Mouse (Mus musculus) CH12.LX (cell line): ENCODE measurements at regions not wholly inside any gene's neighbourhood (a gene's known extent, or its start where the extent isn't known, plus 50 kb on each side); places are given as distances from the start of the nearest gene placed in this dataset.

Source experiments
- DNase-seq: peaks from one replicate; pipeline ENCODE4 v3.0.0-alpha.2; 2013; ENCODE audit errors: extremely low read depth
- H3K27ac ChIP-seq: 2 replicates; pipeline ENCODE4 v1.5.1; 2012; ENCODE audit warnings: low read depth, mild to moderate bottlenecking, control low read depth, moderate library complexity; ENCODE audit not compliant: insufficient read depth
- H3K27me3 ChIP-seq: replicated peaks from 2 replicates; pipeline ENCODE3; 2012; ENCODE audit warnings: inconsistent platforms
- H3K36me3 ChIP-seq, 2 experiments: replicated peaks in 1 of 2; 2 replicates each; pipeline versions ENCODE3 to v1.6.1; 2012; ENCODE audit warnings: inconsistent platforms in 1 of 2, low read length in 1 of 2, mild to moderate bottlenecking in 1 of 2, mixed read lengths in 1 of 2, moderate library complexity in 1 of 2; ENCODE audit not compliant: control insufficient read depth in 1 of 2, insufficient read depth in 1 of 2
- H3K4me1 ChIP-seq, 2 experiments: 2 replicates each; pipeline ENCODE4 v1.6.1; 2012; ENCODE audit warnings: inconsistent platforms in 1 of 2, moderate library complexity in 1 of 2; ENCODE audit not compliant: insufficient read depth in 2 of 2, control insufficient read depth in 1 of 2
- H3K4me2 ChIP-seq: 2 replicates; pipeline ENCODE4 v1.6.1; 2012; ENCODE audit warnings: low read depth, mild to moderate bottlenecking, control low read depth; ENCODE audit not compliant: poor library complexity, insufficient read depth, severe bottlenecking
- H3K4me3 ChIP-seq, 3 experiments: fragments of 150-350 bp in 1 of 3; sonication (generic) in 1 of 3; replicated peaks in 1 of 3; 2 replicates each; pipeline versions ENCODE3 to v1.5.1; 2011 to 2012; ENCODE audit warnings: low read depth in 2 of 3, low read length in 2 of 3, mild to moderate bottlenecking in 2 of 3, moderate library complexity in 2 of 3, control low read depth in 1 of 3, improper control_type of control experiment in 1 of 3, inconsistent platforms in 1 of 3, mixed read lengths in 1 of 3; ENCODE audit not compliant: poor library complexity in 1 of 3
- H3K79me2 ChIP-seq: replicated peaks from 2 replicates; pipeline ENCODE4 v1.6.1; 2012; ENCODE audit warnings: mild to moderate bottlenecking, moderate library complexity; ENCODE audit not compliant: control insufficient read depth, poor library complexity, insufficient read depth, severe bottlenecking; ENCODE audit errors: extremely low read depth
- H3K9ac ChIP-seq: 2 replicates; pipeline ENCODE4 v1.6.1; 2012; ENCODE audit warnings: low read depth, mild to moderate bottlenecking, control low read depth, moderate library complexity; ENCODE audit not compliant: insufficient read depth
- H3K9me3 ChIP-seq: replicated peaks from 2 replicates; pipeline ENCODE3; 2012; ENCODE audit warnings: low read length, inconsistent platforms, mixed read lengths
- BHLHE40 ChIP-seq: IDR thresholded peaks from 2 replicates; pipeline ENCODE4 v1.6.1; 2011; ENCODE audit warnings: mild to moderate bottlenecking, low read depth, low read length, improper control_type of control experiment
- CHD1 ChIP-seq: IDR thresholded peaks from 2 replicates; pipeline ENCODE4 v1.6.1; 2012; ENCODE audit warnings: low read depth, low read length, improper control_type of control experiment, inconsistent platforms
- E2F4 ChIP-seq: IDR thresholded peaks from 2 replicates; pipeline ENCODE4 v1.6.1; 2011; ENCODE audit warnings: low read depth, low read length, improper control_type of control experiment; ENCODE audit not compliant: insufficient replicate concordance
- ELF1 ChIP-seq: IDR thresholded peaks from 2 replicates; pipeline ENCODE4 v1.6.1; 2014; ENCODE audit warnings: low read depth, mild to moderate bottlenecking, inconsistent platforms, low read length, improper control_type of control experiment
- ETS1 ChIP-seq: conservative IDR thresholded peaks from 2 replicates; pipeline ENCODE4 v1.6.1; 2012; ENCODE audit warnings: low read depth, mild to moderate bottlenecking, inconsistent platforms, low read length, improper control_type of control experiment, moderate library complexity
- GABPA ChIP-seq: IDR thresholded peaks from 2 replicates; pipeline ENCODE4 v1.6.1; 2012; ENCODE audit warnings: low read depth, low read length, improper control_type of control experiment, inconsistent platforms; ENCODE audit not compliant: insufficient replicate concordance
- HCFC1 ChIP-seq: IDR thresholded peaks from 2 replicates; pipeline ENCODE4 v1.6.1; 2012; ENCODE audit warnings: low read depth, mild to moderate bottlenecking, inconsistent platforms, low read length, improper control_type of control experiment
- JUN ChIP-seq: IDR thresholded peaks from 2 replicates; pipeline ENCODE4 v1.6.1; 2011; ENCODE audit warnings: low read depth, mild to moderate bottlenecking, low read length, improper control_type of control experiment, moderate library complexity; ENCODE audit not compliant: insufficient read depth
- JUND ChIP-seq: conservative IDR thresholded peaks from 2 replicates; pipeline ENCODE4 v1.6.1; 2011; ENCODE audit warnings: low read depth, low read length, improper control_type of control experiment
- MAFK ChIP-seq: IDR thresholded peaks from 2 replicates; pipeline ENCODE4 v1.6.1; 2011; ENCODE audit warnings: low read length, improper control_type of control experiment; ENCODE audit not compliant: insufficient replicate concordance
- MAX ChIP-seq: IDR thresholded peaks from 2 replicates; pipeline ENCODE4 v1.6.1; 2011; ENCODE audit warnings: low read length, improper control_type of control experiment
- MEF2A ChIP-seq: IDR thresholded peaks from 2 replicates; pipeline ENCODE4 v1.6.1; 2014; ENCODE audit warnings: low read depth, mild to moderate bottlenecking, inconsistent platforms, low read length, improper control_type of control experiment, borderline replicate concordance
- MXI1 ChIP-seq: IDR thresholded peaks from 2 replicates; pipeline ENCODE4 v1.6.1; 2011; ENCODE audit warnings: mild to moderate bottlenecking, low read depth, low read length, improper control_type of control experiment
- MYC ChIP-seq: IDR thresholded peaks from 2 replicates; pipeline ENCODE4 v1.6.1; 2011; ENCODE audit warnings: low read depth, mild to moderate bottlenecking, improper control_type of control experiment, low read length
- NRF1 ChIP-seq: IDR thresholded peaks from 2 replicates; pipeline ENCODE4 v1.6.1; 2014; ENCODE audit warnings: low read depth, mild to moderate bottlenecking, inconsistent platforms, low read length, improper control_type of control experiment, moderate library complexity
- PAX5 ChIP-seq: IDR thresholded peaks from 2 replicates; pipeline ENCODE4 v1.6.1; 2012; ENCODE audit warnings: low read length, inconsistent platforms, mixed read lengths
- POLR2A ChIP-seq: IDR thresholded peaks from 2 replicates; pipeline ENCODE4 v1.6.1; 2011; ENCODE audit warnings: low read depth, mild to moderate bottlenecking, improper control_type of control experiment, low read length
- POLR2AphosphoS2 ChIP-seq: IDR thresholded peaks from 2 replicates; pipeline ENCODE4 v1.6.1; 2011; ENCODE audit warnings: low read depth, low read length, improper control_type of control experiment
- SIN3A ChIP-seq: IDR thresholded peaks from 2 replicates; pipeline ENCODE4 v1.6.1; 2012; ENCODE audit warnings: low read length, improper control_type of control experiment, inconsistent platforms
- SMC3 ChIP-seq: IDR thresholded peaks from 2 replicates; pipeline ENCODE4 v1.6.1; 2011; ENCODE audit warnings: low read depth, low read length, improper control_type of control experiment
- TBP ChIP-seq: conservative IDR thresholded peaks from 2 replicates; pipeline ENCODE4 v1.6.1; 2011; ENCODE audit warnings: low read depth, low read length, improper control_type of control experiment
- TCF12 ChIP-seq: IDR thresholded peaks from 2 replicates; pipeline ENCODE4 v1.6.1; 2014; ENCODE audit warnings: low read depth, mild to moderate bottlenecking, inconsistent platforms, low read length, improper control_type of control experiment
- USF1 ChIP-seq: IDR thresholded peaks from 2 replicates; pipeline ENCODE4 v1.6.1; 2014; ENCODE audit warnings: low read depth, mild to moderate bottlenecking, inconsistent platforms, low read length, improper control_type of control experiment
- ZC3H11A ChIP-seq: IDR thresholded peaks from 2 replicates; pipeline ENCODE4 v1.6.1; 2012; ENCODE audit warnings: low read depth, mild to moderate bottlenecking, inconsistent platforms, low read length, improper control_type of control experiment
- dilution Hi-C: fragments of 300-500 bp; cut with MboI; formaldehyde crosslinking; loops from 2 replicates; pipeline ENCODE4 v1.14.3; 2020; ENCODE audit warnings: low sequenced_read_pairs; ENCODE audit not compliant: extremely low pct_unique_long_range_greater_than_20kb, extremely low pct_ligation_motif_present
- in situ Hi-C: fragments of 300-500 bp; cut with MboI; formaldehyde crosslinking; loops from 3 replicates; pipeline ENCODE4 v1.14.3; 2019; ENCODE audit warnings: low sequenced_read_pairs, low pct_ligation_motif_present, low pct_unique_long_range_greater_than_20kb, mixed read lengths

DNA sequence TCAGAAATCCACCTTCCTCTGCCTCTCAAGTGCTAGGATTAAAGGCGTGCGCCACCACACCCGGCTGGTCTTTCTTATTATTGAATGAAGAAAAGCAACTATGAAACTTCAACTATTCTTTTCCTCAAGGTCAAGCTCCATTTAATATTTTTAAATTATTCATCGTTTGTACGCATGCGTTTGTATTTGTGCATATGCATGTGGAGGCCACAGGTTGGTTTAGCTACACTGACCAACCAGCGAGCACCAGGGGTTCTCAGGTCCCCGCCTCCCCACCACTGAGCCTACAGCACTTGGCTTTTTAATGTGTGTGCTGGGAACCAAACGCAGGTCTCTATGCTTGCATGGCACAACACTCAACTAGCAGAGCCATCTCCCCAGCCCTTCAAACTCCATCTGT lies 51.0 kb upstream of the Tmem252 start:
- Histone ChIP-seq H3K9ac (no peak overlapping the region), H3K36me3 (no peaks in the 10 kb centered on the region), H3K4me1 (no peaks in the 10 kb centered on the region), H3K9me3 (no peaks in the 10 kb centered on the region), H3K27me3 (no peaks in the 10 kb centered on the region), H3K4me2 (no peak overlapping the region), H3K4me3 (no peak overlapping the region), H3K27ac (no peak overlapping the region), H3K79me2 (no peaks in the 10 kb centered on the region)
- in situ Hi-C loops = loop anchor here (5.0 kb wide), 1 partner anchor 250 kb away; no protein-coding TSS in a partner anchor
- DNase-seq = no peak
- TF ChIP-seq ETS1 (no peak), SIN3A (no peak), HCFC1 (no peak), GABPA (no peak), MXI1 (no peak), MEF2A (no peak), TBP (no peak), PAX5 (no peak), POLR2AphosphoS2 (no peak), CHD1 (no peak), ZC3H11A (no peak), MAFK (no peak), MAX (no peak)
- dilution Hi-C loops = no loop called here

DNA sequence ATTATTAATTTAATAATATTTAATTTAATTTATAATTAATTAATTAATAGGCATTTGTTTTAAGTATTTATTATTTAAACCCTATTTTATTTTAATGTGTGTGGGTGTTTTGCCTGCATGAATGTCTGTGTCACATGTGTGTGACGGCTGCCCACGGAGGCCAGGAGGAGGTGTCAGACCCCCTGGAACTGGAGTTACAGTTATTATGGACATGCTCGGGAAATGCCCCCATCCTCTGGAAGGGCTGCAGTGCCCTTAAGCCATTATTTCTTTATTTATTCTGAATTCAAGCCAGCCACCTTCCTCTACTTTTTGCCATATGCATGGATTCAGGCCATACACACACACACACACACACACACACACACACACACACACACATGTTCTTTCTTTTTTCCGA lies 51.5 kb upstream of the Tmem252 start:
- Histone ChIP-seq H3K4me3 (no peak overlapping the region), H3K9ac (no peak overlapping the region), H3K79me2 (no peaks in the 10 kb centered on the region), H3K9me3 (no peaks in the 10 kb centered on the region), H3K27me3 (no peaks in the 10 kb centered on the region), H3K27ac (no peak overlapping the region), H3K4me2 (no peak overlapping the region), H3K36me3 (no peaks in the 10 kb centered on the region), H3K4me1 (no peaks in the 10 kb centered on the region)
- dilution Hi-C loops = no loop called here
- in situ Hi-C loops = loop anchor here (5.0 kb wide), 1 partner anchor 250 kb away; no protein-coding TSS in a partner anchor
- TF ChIP-seq TBP (no peak), TCF12 (no peak), E2F4 (no peak), NRF1 (no peak), JUN (no peak), POLR2AphosphoS2 (no peak), GABPA (no peak), BHLHE40 (no peak), JUND (no peak), CHD1 (no peak), POLR2A (no peak), SMC3 (no peak), MYC (no peak), ELF1 (no peak), USF1 (no peak)
- no peak for DNase-seq
